Mouse (Mus musculus) heart, embryonic 13.5 days (tissue): ENCODE results near the gene Sost. TPM values are rescaled to one million over a fixed set of nuclear protein-coding genes. Genes with fewer than 3 reads are reported as not detected.
A peak's percentile ranks its signal among the peaks of the same experiment; 100 is the strongest.

Experiments used
- ATAC-seq: fragments of 200-750 bp; cut with Nextera tagmentation; 2 replicates; pipeline ENCODE4 v1.8.0; 2017; ENCODE audit warnings: moderate TSS enrichment; ENCODE audit not compliant: insufficient number of reproducible peaks, low FRiP score, low TSS enrichment; ENCODE audit errors: extremely low read depth
- H3K27ac ChIP-seq: fragments of 300-500 bp; sonication (generic); replicated peaks from 2 replicates; pipeline ENCODE4 v1.5.1; 2015; ENCODE audit warnings: moderate library complexity, mild to moderate bottlenecking, inconsistent platforms
- H3K27me3 ChIP-seq: fragments of 300-500 bp; sonication (generic); replicated peaks from 2 replicates; pipeline ENCODE4 v1.6.1; 2015; ENCODE audit warnings: mild to moderate bottlenecking, inconsistent platforms
- H3K36me3 ChIP-seq: fragments of 300-500 bp; sonication (generic); 2 replicates; pipeline ENCODE4 v1.6.1; 2015; ENCODE audit warnings: mild to moderate bottlenecking, inconsistent platforms
- H3K4me1 ChIP-seq: fragments of 300-500 bp; sonication (generic); 2 replicates; pipeline ENCODE4 v1.6.1; 2015; ENCODE audit warnings: inconsistent platforms
- H3K4me2 ChIP-seq: fragments of 300-500 bp; sonication (generic); 2 replicates; pipeline ENCODE4 v1.6.1; 2015; ENCODE audit warnings: inconsistent platforms, mild to moderate bottlenecking, moderate library complexity
- H3K4me3 ChIP-seq: fragments of 300-500 bp; sonication (generic); 2 replicates; pipeline ENCODE4 v1.5.1; 2015; ENCODE audit warnings: moderate library complexity, mild to moderate bottlenecking, inconsistent platforms
- H3K9ac ChIP-seq: fragments of 300-500 bp; sonication (generic); 2 replicates; pipeline ENCODE4 v1.6.1; 2015; ENCODE audit warnings: inconsistent platforms, mild to moderate bottlenecking, moderate library complexity
- H3K9me3 ChIP-seq: fragments of 300-500 bp; sonication (generic); 2 replicates; pipeline ENCODE4 v1.6.1; 2016; ENCODE audit warnings: inconsistent platforms
- WGBS: fragments of 180-500 bp; shearing (Covaris S2); methylation state at CpG from one replicate; pipeline ENCODE4 v1.1.7; 2015; ENCODE audit warnings: mixed read lengths; 5-methylcytosine and 5-hydroxymethylcytosine counted together
- polyA plus RNA-seq: library from polyadenylated mRNA; unstranded; fragments of >200 nt; fragmentation: Nextera tagmentation; extraction: Ambion mirVana; gene quantifications from 2 replicates; pipeline ENCODE4 v1.2.1, GENCODE M21; 2015

Sost gene
- polyA plus RNA-seq, 1 experiment from 2014 or later = 1.8 TPM

DNA sequence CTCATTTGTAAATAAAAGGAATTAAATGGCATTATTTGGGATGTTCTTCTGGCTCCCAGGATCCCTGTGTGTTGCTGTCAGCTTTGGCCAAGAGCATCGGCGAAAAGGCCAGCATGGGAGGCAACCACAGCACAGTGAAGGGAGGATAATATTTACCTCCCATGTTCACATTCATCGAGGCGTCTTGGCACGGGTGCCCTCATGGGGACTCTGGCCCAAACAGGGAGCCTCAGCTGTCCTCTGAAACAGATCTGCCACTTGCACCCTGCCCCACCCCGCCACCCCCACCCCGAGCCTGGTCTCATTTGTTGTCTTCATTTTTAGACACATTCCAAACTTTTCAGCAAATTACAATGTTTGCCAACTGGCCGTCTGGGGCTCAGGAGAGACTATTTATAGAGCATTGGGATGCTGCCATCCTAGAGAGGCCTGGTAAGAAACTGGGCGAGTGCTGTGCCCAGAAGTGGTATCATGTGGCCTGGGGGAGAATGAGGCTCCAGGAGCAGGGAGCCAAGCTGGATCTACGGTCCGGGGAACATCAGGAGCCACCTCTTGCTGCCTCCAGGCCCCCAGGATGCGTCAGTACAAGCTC is 45.4 kb downstream of the Sost start:
- Histone ChIP-seq H3K4me1 (peaks cover 20% of the 10 kb centered on the region), H3K9me3 (no peaks in the 10 kb centered on the region), H3K4me3 (no peak overlapping the region), H3K27me3 (peaks cover 22% of the 10 kb centered on the region), H3K4me2 (no peak overlapping the region), H3K27ac (peak overlapping the region; percentile 42), H3K9ac (0 out of 2 replicates have a peak overlapping the region, but pooled peaks have one; percentile 10), H3K36me3 (no peaks in the 10 kb centered on the region)
- no peak for ATAC-seq
- 68% methylated on average over 12 of the region's 12 CpGs for WGBS

DNA sequence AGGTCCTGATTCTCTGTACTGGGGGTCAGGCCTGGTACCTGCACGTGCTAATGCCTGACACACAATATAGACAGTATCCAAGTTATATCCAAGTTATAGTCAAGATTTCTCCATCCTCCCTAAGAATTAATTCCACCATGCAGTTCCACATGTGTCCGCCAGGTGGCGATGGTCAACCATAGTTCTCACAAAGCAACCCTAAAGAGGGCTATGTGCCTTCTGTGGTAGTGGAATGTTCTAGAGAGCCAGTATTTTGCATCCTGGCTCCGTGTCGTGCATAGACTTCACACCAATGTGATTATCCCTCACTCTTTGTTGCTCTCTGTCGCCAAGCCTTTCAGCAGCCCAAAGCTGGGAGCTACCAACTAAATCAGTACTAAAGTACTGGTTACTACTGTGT is 47.2 kb downstream of the Sost start:
- Histone ChIP-seq H3K4me1 (peaks cover 20% of the 10 kb centered on the region), H3K27ac (no peak overlapping the region), H3K4me2 (no peak overlapping the region), H3K9ac (no peak overlapping the region), H3K9me3 (no peaks in the 10 kb centered on the region), H3K27me3 (peaks cover 36% of the 10 kb centered on the region), H3K4me3 (no peak overlapping the region), H3K36me3 (no peaks in the 10 kb centered on the region)
- WGBS = 1% methylated on average over 6 of the region's 6 CpGs
- ATAC-seq = no peak

DNA sequence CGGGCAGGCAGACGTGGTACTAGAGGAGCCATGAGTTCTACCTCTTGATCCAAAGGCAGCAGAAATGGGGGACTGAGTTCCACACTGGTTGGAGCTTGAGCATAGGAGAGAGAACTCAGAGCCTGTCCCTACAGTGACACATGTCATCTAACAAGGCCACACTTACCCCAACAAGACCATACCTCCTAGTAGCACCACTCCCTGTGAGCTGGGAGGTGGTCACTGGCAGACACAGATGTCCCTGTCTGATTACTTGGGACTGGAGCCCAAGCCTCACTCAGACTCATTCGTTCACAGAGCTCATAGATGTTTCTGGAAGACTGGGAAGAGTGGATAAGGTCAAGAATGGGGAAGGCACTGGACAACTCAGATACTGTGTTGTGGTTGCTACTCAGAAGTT is 48.2 kb downstream of the Sost start:
- no peak for ATAC-seq
- H3K27ac ChIP-seq = no peak overlapping the region
- H3K4me2 ChIP-seq = no peak overlapping the region
- H3K36me3 ChIP-seq = no peaks in the 10 kb centered on the region
- WGBS = 74% methylated on average over 3 of the region's 3 CpGs
- no peaks in the 10 kb centered on the region for H3K9me3 ChIP-seq
- H3K4me1 ChIP-seq = peaks cover 20% of the 10 kb centered on the region
- H3K27me3 ChIP-seq = peaks cover 46% of the 10 kb centered on the region
- no peak overlapping the region for H3K4me3 ChIP-seq
- no peak overlapping the region for H3K9ac ChIP-seq

DNA sequence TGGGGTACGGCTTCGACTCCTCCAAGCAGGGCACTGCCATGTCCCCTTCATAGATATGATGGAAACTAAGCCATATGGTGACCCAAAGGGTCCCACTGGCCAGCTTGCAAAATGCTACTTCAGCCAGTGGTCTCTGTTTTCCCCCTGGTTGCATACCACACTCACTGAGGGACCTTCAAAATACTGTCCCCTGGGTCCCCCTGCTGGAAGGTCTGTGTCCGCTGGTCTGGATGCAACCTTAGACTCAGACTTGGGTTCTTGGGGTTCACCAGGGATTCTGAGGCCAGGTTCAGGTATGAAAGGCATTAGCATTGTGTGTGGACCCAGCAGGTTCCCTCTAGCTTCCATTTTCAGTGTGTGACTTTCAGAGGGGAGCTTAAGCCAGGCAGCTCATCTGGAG is 50.0 kb downstream of the Sost start:
- H3K27me3 ChIP-seq = peaks cover 50% of the 10 kb centered on the region
- H3K4me1 ChIP-seq = peaks cover 19% of the 10 kb centered on the region
- H3K9me3 ChIP-seq = no peaks in the 10 kb centered on the region
- no peak overlapping the region for H3K4me3 ChIP-seq
- no peak for ATAC-seq
- no peak overlapping the region for H3K4me2 ChIP-seq
- no peak overlapping the region for H3K27ac ChIP-seq
- H3K36me3 ChIP-seq = no peaks in the 10 kb centered on the region
- 70% methylated on average over 3 of the region's 3 CpGs for WGBS
- no peak overlapping the region for H3K9ac ChIP-seq

- Histone ChIP-seq H3K9ac (no peak overlapping the region), H3K9me3 (no peaks in the 10 kb centered on the region), H3K27me3 (peaks cover 58% of the 10 kb centered on the region), H3K27ac (no peak overlapping the region), H3K4me3 (no peak overlapping the region), H3K4me2 (no peak overlapping the region), H3K36me3 (no peaks in the 10 kb centered on the region), H3K4me1 (no peaks in the 10 kb centered on the region)
- 49% methylated on average over 8 of the region's 8 CpGs for WGBS
- no peak for ATAC-seq
These were observed 53.2 kb downstream of the Sost start for GRCm38 (mm10) chr11:101913591-101913990.

Other genes starting within 250 kb of the Sost start
- gene Dhx8, start 234.1 kb downstream of the Sost start, polyA plus RNA-seq = 18.8 and 20.1 TPM in 2 replicates
- 8.2 and 9.5 TPM in 2 replicates for gene Etv4, start 181.6 kb downstream of the Sost start, polyA plus RNA-seq
- 15.6 and 19.4 TPM in 2 replicates for gene Meox1, start 72.6 kb downstream of the Sost start, polyA plus RNA-seq
- not detected in 2 replicates for gene Cfap97d1, start 17.3 kb upstream of the Sost start, polyA plus RNA-seq
- gene Dusp3, start 20.0 kb upstream of the Sost start, polyA plus RNA-seq = 50.3 and 53.6 TPM in 2 replicates
- gene Mpp3, start 61.4 kb upstream of the Sost start, polyA plus RNA-seq = 2.9 and 3.8 TPM in 2 replicates
- 2.7 and 2.9 TPM in 2 replicates for gene Cd300lg, start 74.5 kb upstream of the Sost start, polyA plus RNA-seq
- gene Mpp2, start 121.5 kb upstream of the Sost start, polyA plus RNA-seq = 10.6 and 11.0 TPM in 2 replicates
- gene Ppy, start 134.3 kb upstream of the Sost start, polyA plus RNA-seq = not detected in 2 replicates
- 1.2 TPM in 1 of 2 replicates, not detected in the other for gene Pyy, start 140.8 kb upstream of the Sost start, polyA plus RNA-seq
- 0.33 TPM in 1 of 2 replicates, not detected in the other for gene Nags, start 178.5 kb upstream of the Sost start, polyA plus RNA-seq
- 32.4 and 38.4 TPM in 2 replicates for gene Tmem101, start 189.4 kb upstream of the Sost start, polyA plus RNA-seq
- gene Lsm12, start 218.3 kb upstream of the Sost start, polyA plus RNA-seq = 80.7 and 97.0 TPM in 2 replicates
- gene G6pc3, start 222.6 kb upstream of the Sost start, polyA plus RNA-seq = 25.6 and 29.3 TPM in 2 replicates